Mouse (Mus musculus): Measurements from ENCODE around the gene Pnck. TPM values are rescaled to one million over a fixed set of nuclear protein-coding genes. Genes with fewer than 3 reads are reported as not detected.

Pnck gene
- polyA plus RNA-seq, 1 experiment from 2014 or later = 14.1 TPM

DNA sequence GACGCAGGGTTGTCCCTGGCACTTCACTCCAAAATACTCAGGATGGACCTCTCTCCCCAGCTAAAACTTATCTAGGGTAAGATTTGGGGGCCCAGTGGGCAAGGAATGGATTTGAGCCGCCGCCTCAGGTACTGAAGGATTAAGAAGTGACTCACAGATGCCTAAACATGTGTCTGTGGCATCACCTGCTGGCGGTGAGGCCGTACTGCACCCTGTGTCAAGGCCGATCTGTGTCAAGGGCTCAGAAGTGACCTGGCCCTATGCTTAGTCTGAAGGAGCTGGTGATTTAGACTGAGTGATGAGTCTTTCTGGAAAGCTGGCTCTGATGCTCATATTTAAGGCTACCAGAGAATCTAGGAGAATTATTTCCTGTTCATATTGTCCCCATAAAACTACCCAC lies 5.7 kb downstream of the Pnck start:
- no peak overlapping the region for H3K4me2 ChIP-seq (replicated peaks; ENCODE audit: low read depth, low read length)
- H3K27me3 ChIP-seq (ENCODE audit: control insufficient read depth, insufficient read depth, low read length) = no peaks in the 10 kb centered on the region
- 24% methylated on average over 6 of the region's 6 CpGs for WGBS
- H3K9me3 ChIP-seq (ENCODE audit: control insufficient read depth, low read length) = no peaks in the 10 kb centered on the region
- H3K36me3 ChIP-seq (ENCODE audit: control insufficient read depth, insufficient read depth, low read length) = no peaks in the 10 kb centered on the region
- H3K4me1 ChIP-seq (ENCODE audit: control insufficient read depth, insufficient read depth, low read length) = no peaks in the 10 kb centered on the region
- no peak overlapping the region for H3K9ac ChIP-seq (ENCODE audit: low read depth, low read length)
- ATAC-seq (ENCODE audit: low FRiP score, low TSS enrichment) = peak; percentile 72; the same call in 1 of the 2 replicates
- H3K27ac ChIP-seq (ENCODE audit: low read depth, low read length) = no peak overlapping the region
- no peak overlapping the region for H3K4me3 ChIP-seq (ENCODE audit: low read length)

- H3K4me1 ChIP-seq (ENCODE audit: control insufficient read depth, insufficient read depth, low read length) = no peaks in the 10 kb centered on the region
- no peaks in the 10 kb centered on the region for H3K36me3 ChIP-seq (ENCODE audit: control insufficient read depth, insufficient read depth, low read length)
- H3K27me3 ChIP-seq (ENCODE audit: control insufficient read depth, insufficient read depth, low read length) = no peaks in the 10 kb centered on the region
- no peaks in the 10 kb centered on the region for H3K9me3 ChIP-seq (ENCODE audit: control insufficient read depth, low read length)
- no peak overlapping the region for H3K4me2 ChIP-seq (replicated peaks; ENCODE audit: low read depth, low read length)
- no peak for ATAC-seq (ENCODE audit: low FRiP score, low TSS enrichment)
- H3K27ac ChIP-seq (ENCODE audit: low read depth, low read length) = no peak overlapping the region
- WGBS = 88% methylated on average over 6 of the region's 6 CpGs
- no peak overlapping the region for H3K4me3 ChIP-seq (ENCODE audit: low read length)
- no peak overlapping the region for H3K9ac ChIP-seq (ENCODE audit: low read depth, low read length)
These were observed 6.5 kb downstream of the Pnck start for GRCm38 (mm10) chrX:73653392-73653791.

DNA sequence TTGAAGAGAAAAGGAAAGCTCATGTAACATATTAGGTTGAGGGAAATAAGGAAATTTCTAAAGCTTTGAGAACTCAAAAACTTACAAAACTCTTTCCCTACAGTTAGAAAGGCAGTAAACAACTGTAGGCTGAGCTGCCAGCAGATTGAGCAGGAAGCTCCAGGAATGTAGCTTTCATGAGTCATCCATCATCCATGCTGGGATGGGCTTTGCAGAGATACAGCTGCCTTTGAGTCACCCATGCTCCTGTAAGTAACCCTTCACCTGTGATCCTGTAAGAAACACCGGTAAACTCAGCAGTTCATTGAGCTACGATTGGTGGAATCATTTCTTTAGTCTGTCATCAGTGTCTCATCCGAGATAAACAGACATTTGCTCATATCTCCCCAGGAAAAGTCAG lies 9.0 kb downstream of the Pnck start:
- H3K4me2 ChIP-seq (replicated peaks; ENCODE audit: low read depth, low read length) = no peak overlapping the region
- H3K27ac ChIP-seq (ENCODE audit: low read depth, low read length) = no peak overlapping the region
- H3K27me3 ChIP-seq (ENCODE audit: control insufficient read depth, insufficient read depth, low read length) = no peaks in the 10 kb centered on the region
- H3K36me3 ChIP-seq (ENCODE audit: control insufficient read depth, insufficient read depth, low read length) = no peaks in the 10 kb centered on the region
- no peaks in the 10 kb centered on the region for H3K4me1 ChIP-seq (ENCODE audit: control insufficient read depth, insufficient read depth, low read length)
- no peak overlapping the region for H3K4me3 ChIP-seq (ENCODE audit: low read length)
- 73% methylated on average over 3 of the region's 3 CpGs for WGBS
- ATAC-seq (ENCODE audit: low FRiP score, low TSS enrichment) = no peak
- H3K9ac ChIP-seq (ENCODE audit: low read depth, low read length) = no peak overlapping the region
- no peaks in the 10 kb centered on the region for H3K9me3 ChIP-seq (ENCODE audit: control insufficient read depth, low read length)

GRCm38 (mm10) chrX:73645121-73645520 lies 14.8 kb downstream of the Pnck start:
- ATAC-seq (ENCODE audit: low FRiP score, low TSS enrichment) = no peak
- H3K9me3 ChIP-seq (ENCODE audit: control insufficient read depth, low read length) = no peaks in the 10 kb centered on the region
- no peaks in the 10 kb centered on the region for H3K36me3 ChIP-seq (ENCODE audit: control insufficient read depth, insufficient read depth, low read length)
- H3K9ac ChIP-seq (ENCODE audit: low read depth, low read length) = no peak overlapping the region
- H3K4me2 ChIP-seq (replicated peaks; ENCODE audit: low read depth, low read length) = no peak overlapping the region
- H3K27ac ChIP-seq (ENCODE audit: low read depth, low read length) = no peak overlapping the region
- H3K4me3 ChIP-seq (ENCODE audit: low read length) = no peak overlapping the region
- 43% methylated on average over 4 of the region's 4 CpGs for WGBS
- H3K4me1 ChIP-seq (ENCODE audit: control insufficient read depth, insufficient read depth, low read length) = no peaks in the 10 kb centered on the region
- no peaks in the 10 kb centered on the region for H3K27me3 ChIP-seq (ENCODE audit: control insufficient read depth, insufficient read depth, low read length)

- Histone ChIP-seq H3K4me1 (ENCODE audit: control insufficient read depth, insufficient read depth, low read length) (no peaks in the 10 kb centered on the region), H3K27ac (ENCODE audit: low read depth, low read length) (no peak overlapping the region), H3K4me3 (ENCODE audit: low read length) (peak overlapping the region; percentile 38), H3K36me3 (ENCODE audit: control insufficient read depth, insufficient read depth, low read length) (no peaks in the 10 kb centered on the region), H3K9ac (ENCODE audit: low read depth, low read length) (peak overlapping the region; percentile 55; the same call in 1 of the 2 replicates), H3K9me3 (ENCODE audit: control insufficient read depth, low read length) (no peaks in the 10 kb centered on the region), H3K27me3 (ENCODE audit: control insufficient read depth, insufficient read depth, low read length) (peaks cover 4% of the 10 kb centered on the region; the same call in 1 of the 2 replicates), H3K4me2 (replicated peaks; ENCODE audit: low read depth, low read length) (peak overlapping the region; percentile 52)
- 29% methylated on average over 41 of the region's 41 CpGs for WGBS
- peak; percentile 17; the same call in 1 of the 2 replicates for ATAC-seq (ENCODE audit: low FRiP score, low TSS enrichment)
These were observed 19.9 kb downstream of the Pnck start for GRCm38 (mm10) chrX:73639901-73640469.

GRCm38 (mm10) chrX:73639255-73639675 lies 20.7 kb downstream of the Pnck start, which contains the start of gene Dusp9:
TSS of gene Dusp9 (plus strand) at chrX:73639419.
- peaks cover 4% of the 10 kb centered on the region; the same call in 1 of the 2 replicates for H3K27me3 ChIP-seq (ENCODE audit: control insufficient read depth, insufficient read depth, low read length)
- H3K27ac ChIP-seq (ENCODE audit: low read depth, low read length) = no peak within 1 kb of the TSS
- ATAC-seq (ENCODE audit: low FRiP score, low TSS enrichment) = peak; percentile 89
- H3K9ac ChIP-seq (ENCODE audit: low read depth, low read length) = peak within 1 kb of the TSS; percentile 55
- no peaks in the 10 kb centered on the region for H3K4me1 ChIP-seq (ENCODE audit: control insufficient read depth, insufficient read depth, low read length)
- H3K36me3 ChIP-seq (ENCODE audit: control insufficient read depth, insufficient read depth, low read length) = no peaks in the 10 kb centered on the region
- peak within 1 kb of the TSS; percentile 52 for H3K4me2 ChIP-seq (replicated peaks; ENCODE audit: low read depth, low read length)
- H3K4me3 ChIP-seq (ENCODE audit: low read length) = peak within 1 kb of the TSS; percentile 38
- 19% methylated on average over 28 of the region's 28 CpGs for WGBS
- H3K9me3 ChIP-seq (ENCODE audit: control insufficient read depth, low read length) = no peaks in the 10 kb centered on the region

DNA sequence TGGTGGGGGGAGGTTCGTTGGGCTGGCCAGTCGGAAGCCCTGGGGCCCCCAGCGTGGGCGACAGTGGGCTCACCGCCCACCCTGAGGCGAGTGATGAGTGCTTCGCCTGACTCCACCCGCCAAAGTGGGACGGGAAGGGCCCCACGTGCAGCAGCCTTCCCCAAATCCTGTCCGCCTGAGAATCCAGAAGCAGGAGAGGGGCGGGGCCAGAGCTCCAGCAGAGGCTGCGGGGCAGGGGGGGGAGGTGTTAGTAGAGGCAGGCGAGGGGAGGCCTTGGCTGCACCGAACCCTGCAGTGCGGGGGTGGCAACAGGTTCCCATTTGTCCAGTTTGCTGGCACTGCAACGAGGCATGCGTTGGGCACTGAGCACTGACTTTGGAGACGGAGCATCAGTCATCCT lies 22.5 kb downstream of the Pnck start:
- H3K4me3 ChIP-seq (ENCODE audit: low read length) = peak overlapping the region; percentile 22; the same call in 1 of the 2 replicates
- H3K4me1 ChIP-seq (ENCODE audit: control insufficient read depth, insufficient read depth, low read length) = no peaks in the 10 kb centered on the region
- no peak overlapping the region for H3K27ac ChIP-seq (ENCODE audit: low read depth, low read length)
- no peaks in the 10 kb centered on the region for H3K36me3 ChIP-seq (ENCODE audit: control insufficient read depth, insufficient read depth, low read length)
- no peaks in the 10 kb centered on the region for H3K9me3 ChIP-seq (ENCODE audit: control insufficient read depth, low read length)
- 15% methylated on average over 18 of the region's 19 CpGs for WGBS
- H3K4me2 ChIP-seq (replicated peaks; ENCODE audit: low read depth, low read length) = peak overlapping the region; percentile 52
- H3K27me3 ChIP-seq (ENCODE audit: control insufficient read depth, insufficient read depth, low read length) = peaks cover 4% of the 10 kb centered on the region; the same call in 1 of the 2 replicates
- no peak for ATAC-seq (ENCODE audit: low FRiP score, low TSS enrichment)
- 0 out of 2 replicates have a peak overlapping the region, but pooled peaks have one; percentile 28 for H3K9ac ChIP-seq (ENCODE audit: low read depth, low read length)

DNA sequence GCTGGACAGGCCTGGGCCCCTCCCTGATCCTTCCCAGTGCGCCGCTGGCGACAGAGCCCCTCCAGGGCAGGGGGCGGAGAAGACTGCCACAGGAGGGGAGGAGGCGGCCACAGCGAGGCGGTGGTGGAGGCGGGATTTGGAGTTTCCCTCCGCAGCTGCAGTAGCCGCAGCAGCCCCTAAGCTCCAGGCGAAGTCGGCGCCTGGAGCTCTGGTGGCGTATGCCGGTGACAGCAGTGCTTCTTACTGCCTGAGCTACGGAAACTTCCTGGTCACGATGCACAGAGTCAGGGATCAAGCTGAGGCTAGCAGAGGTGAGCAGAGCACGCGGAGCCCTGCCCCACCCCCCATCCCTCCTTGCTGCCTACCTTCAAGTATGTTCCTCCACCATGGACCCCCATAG lies 24.5 kb downstream of the Pnck start:
- no peak for ATAC-seq (ENCODE audit: low FRiP score, low TSS enrichment)
- Histone ChIP-seq H3K9ac (ENCODE audit: low read depth, low read length) (0 out of 2 replicates have a peak overlapping the region, but pooled peaks have one; percentile 7), H3K4me1 (ENCODE audit: control insufficient read depth, insufficient read depth, low read length) (no peaks in the 10 kb centered on the region), H3K4me3 (ENCODE audit: low read length) (0 out of 2 replicates have a peak overlapping the region, but pooled peaks have one; percentile 7), H3K9me3 (ENCODE audit: control insufficient read depth, low read length) (no peaks in the 10 kb centered on the region), H3K4me2 (replicated peaks; ENCODE audit: low read depth, low read length) (peak overlapping the region; percentile 30), H3K36me3 (ENCODE audit: control insufficient read depth, insufficient read depth, low read length) (no peaks in the 10 kb centered on the region), H3K27me3 (ENCODE audit: control insufficient read depth, insufficient read depth, low read length) (peaks cover 4% of the 10 kb centered on the region; the same call in 1 of the 2 replicates), H3K27ac (ENCODE audit: low read depth, low read length) (no peak overlapping the region)
- WGBS = 22% methylated on average over 14 of the region's 19 CpGs

DNA sequence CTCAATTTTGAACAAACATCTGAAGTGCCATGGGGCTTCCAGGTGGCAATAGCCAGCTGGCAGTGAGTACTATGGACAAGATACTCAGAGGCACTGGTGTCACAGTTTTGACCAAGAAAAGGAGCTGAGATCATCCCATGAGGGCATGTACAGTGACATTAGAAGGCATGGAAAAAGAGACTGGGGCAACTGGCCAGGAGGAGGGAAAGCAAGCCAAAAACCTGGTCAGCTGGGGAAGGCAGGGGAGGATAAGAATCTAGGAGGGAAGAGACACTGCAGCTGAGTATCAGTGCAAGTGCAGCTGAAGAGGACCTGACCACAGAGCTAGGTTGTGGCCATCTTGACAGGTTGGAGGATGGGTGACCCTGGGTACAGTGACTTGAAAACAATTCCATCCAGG lies 32.9 kb downstream of the Pnck start:
- no peak for ATAC-seq (ENCODE audit: low FRiP score, low TSS enrichment)
- H3K4me3 ChIP-seq (ENCODE audit: low read length) = no peak overlapping the region
- no peaks in the 10 kb centered on the region for H3K36me3 ChIP-seq (ENCODE audit: control insufficient read depth, insufficient read depth, low read length)
- no peak overlapping the region for H3K27ac ChIP-seq (ENCODE audit: low read depth, low read length)
- no peaks in the 10 kb centered on the region for H3K4me1 ChIP-seq (ENCODE audit: control insufficient read depth, insufficient read depth, low read length)
- H3K9ac ChIP-seq (ENCODE audit: low read depth, low read length) = no peak overlapping the region
- no peaks in the 10 kb centered on the region for H3K9me3 ChIP-seq (ENCODE audit: control insufficient read depth, low read length)
- H3K27me3 ChIP-seq (ENCODE audit: control insufficient read depth, insufficient read depth, low read length) = no peaks in the 10 kb centered on the region
- no peak overlapping the region for H3K4me2 ChIP-seq (replicated peaks; ENCODE audit: low read depth, low read length)
